Mouse (Mus musculus) neural tube, embryonic 11.5 days (tissue): ENCODE data around the gene Ppp1cc. TPM values are rescaled to one million over a fixed set of nuclear protein-coding genes. Genes with fewer than 3 reads are reported as not detected.
"Not testable (repeated sequence)": the region's sequence is repeated elsewhere in the genome, so short reads cannot be mapped to it uniquely, and the experiment has no call there.

Source experiments
- ATAC-seq: fragments of 200-750 bp; cut with Nextera tagmentation; 2 replicates; pipeline ENCODE4 v1.8.0; 2017; ENCODE audit warnings: moderate number of reproducible peaks, mild to moderate bottlenecking, moderate TSS enrichment, moderate library complexity; ENCODE audit not compliant: insufficient read depth, low FRiP score, low TSS enrichment
- DNase-seq: peaks from one replicate; pipeline ENCODE4 v3.0.0-alpha.2; 2015; ENCODE audit warnings: low spot score
- H3K27ac ChIP-seq: fragments of 300-500 bp; sonication (generic); 2 replicates; pipeline ENCODE4 v1.5.1; 2014; ENCODE audit warnings: low read depth, mild to moderate bottlenecking, low read length
- H3K27me3 ChIP-seq: fragments of 300-500 bp; sonication (generic); 2 replicates; pipeline ENCODE4 v1.6.1; 2014; ENCODE audit warnings: mild to moderate bottlenecking, low read length, mixed read lengths; ENCODE audit not compliant: control insufficient read depth, insufficient read depth
- H3K36me3 ChIP-seq: fragments of 300-500 bp; sonication (generic); 2 replicates; pipeline ENCODE4 v1.6.1; 2014; ENCODE audit warnings: mild to moderate bottlenecking, low read length, moderate library complexity, mixed read lengths; ENCODE audit not compliant: control insufficient read depth, insufficient read depth
- H3K4me1 ChIP-seq: fragments of 300-500 bp; sonication (generic); 2 replicates; pipeline ENCODE4 v1.6.1; 2014; ENCODE audit warnings: low read length, mixed read lengths; ENCODE audit not compliant: control insufficient read depth, insufficient read depth
- H3K4me2 ChIP-seq: fragments of 300-500 bp; sonication (generic); 2 replicates; pipeline ENCODE4 v1.6.1; 2014; ENCODE audit warnings: low read depth, mild to moderate bottlenecking, moderate library complexity
- H3K4me3 ChIP-seq: fragments of 300-500 bp; sonication (generic); 2 replicates; pipeline ENCODE4 v1.5.1; 2014; ENCODE audit warnings: low read depth, low read length
- H3K9ac ChIP-seq: fragments of 300-500 bp; sonication (generic); 2 replicates; pipeline ENCODE4 v1.6.1; 2014; ENCODE audit warnings: mild to moderate bottlenecking, low read length
- H3K9me3 ChIP-seq: fragments of 300-500 bp; sonication (generic); 2 replicates; pipeline ENCODE4 v1.6.1; 2016; ENCODE audit warnings: low read length; ENCODE audit not compliant: control insufficient read depth
- WGBS: fragments of 180-500 bp; shearing (Covaris S2); extraction: QIAGEN DNeasy Blood & Tissue Kit; methylation state at CpG from one replicate; pipeline ENCODE4 v1.1.7; 2014; 5-methylcytosine and 5-hydroxymethylcytosine counted together
- polyA plus RNA-seq: library from polyadenylated mRNA; unstranded; fragments of >200 nt; fragmentation: Nextera tagmentation; extraction: Ambion mirVana; gene quantifications from 2 replicates; pipeline ENCODE4 v1.2.1, GENCODE M21; 2014

The Ppp1cc gene
- polyA plus RNA-seq, 1 experiment from 2014 or later = 325 TPM

DNA sequence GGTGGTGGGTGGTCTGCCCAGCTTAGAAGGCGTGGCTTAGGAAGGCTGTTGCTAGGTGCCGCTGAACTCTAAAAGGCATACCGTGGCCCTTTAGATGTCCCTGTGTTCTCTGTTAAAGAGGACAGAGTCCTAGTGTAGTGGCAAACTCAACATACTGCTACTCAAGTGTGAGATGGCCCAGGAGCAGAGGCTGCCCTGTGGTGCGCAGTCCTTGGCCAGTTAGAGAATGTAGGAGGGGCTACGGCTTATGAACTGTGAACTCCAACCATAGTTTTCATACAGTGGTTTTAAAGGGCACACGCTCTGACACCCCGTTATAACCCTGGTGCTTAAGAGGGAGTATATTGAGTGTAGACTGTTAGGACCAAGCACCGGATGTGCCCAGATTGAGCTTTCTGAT, 13.0 kb downstream of the Ppp1cc start:
- ATAC-seq (no peak), DNase-seq (no peak)
- WGBS = 95% methylated on average over 8 of the region's 8 CpGs
- Histone ChIP-seq H3K9ac (no peak overlapping the region), H3K9me3 (no peaks in the 10 kb centered on the region), H3K4me2 (no peak overlapping the region), H3K4me3 (no peak overlapping the region), H3K27ac (no peak overlapping the region), H3K4me1 (no peaks in the 10 kb centered on the region), H3K27me3 (no peaks in the 10 kb centered on the region), H3K36me3 (peaks cover 35% of the 10 kb centered on the region)

DNA sequence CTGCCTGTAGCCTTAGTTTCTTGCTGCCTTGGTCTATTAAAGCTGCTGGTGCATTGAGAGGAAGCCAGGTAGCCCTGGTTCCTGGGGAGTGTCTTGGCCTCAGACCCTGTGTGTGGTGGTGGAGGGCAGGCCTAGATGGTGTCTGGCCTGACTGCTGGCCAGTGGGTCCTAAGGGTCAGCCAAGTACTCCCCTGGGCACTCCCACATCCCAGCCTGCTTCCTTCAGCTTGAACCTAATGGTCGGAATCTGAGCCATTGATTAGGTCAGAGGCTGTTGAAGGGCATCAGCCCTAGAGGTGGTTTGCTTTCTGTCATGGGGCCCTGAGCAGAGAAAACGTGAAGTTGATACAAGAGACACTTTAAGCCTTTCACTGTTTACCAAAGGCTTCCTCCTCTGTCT, 17.3 kb downstream of the Ppp1cc start:
- H3K4me2 ChIP-seq = no peak overlapping the region
- no peaks in the 10 kb centered on the region for H3K9me3 ChIP-seq
- WGBS = 78% methylated on average over 2 of the region's 2 CpGs
- DNase-seq = no peak
- H3K9ac ChIP-seq = no peak overlapping the region
- no peak overlapping the region for H3K4me3 ChIP-seq
- peaks cover 22% of the 10 kb centered on the region for H3K36me3 ChIP-seq
- no peaks in the 10 kb centered on the region for H3K27me3 ChIP-seq
- ATAC-seq = no peak
- no peak overlapping the region for H3K27ac ChIP-seq
- no peaks in the 10 kb centered on the region for H3K4me1 ChIP-seq

DNA sequence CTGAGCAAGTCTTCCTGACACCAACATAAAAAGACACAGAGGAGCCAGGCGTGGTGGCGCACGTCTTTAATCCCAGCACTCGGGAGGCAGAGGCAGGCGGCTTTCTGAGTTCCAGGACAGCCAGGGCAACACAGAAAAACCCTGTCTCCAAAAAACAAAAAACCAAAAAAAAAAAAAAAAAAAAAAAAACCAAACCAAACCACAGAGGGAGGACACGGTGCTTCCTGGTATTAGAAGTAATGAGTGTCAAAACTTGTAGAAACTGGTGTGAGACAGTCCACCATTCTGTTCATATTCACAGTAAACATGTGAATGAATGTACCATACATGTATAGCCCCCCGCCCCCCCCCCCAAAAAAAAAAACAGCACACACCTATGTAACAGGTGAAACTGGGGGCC, 17.9 kb downstream of the Ppp1cc start:
- no peaks in the 10 kb centered on the region for H3K4me1 ChIP-seq
- H3K27me3 ChIP-seq = no peaks in the 10 kb centered on the region
- H3K4me2 ChIP-seq = no peak overlapping the region
- no peak for ATAC-seq
- no peak overlapping the region for H3K9ac ChIP-seq
- no peak overlapping the region for H3K4me3 ChIP-seq
- H3K27ac ChIP-seq = no peak overlapping the region
- no peaks in the 10 kb centered on the region for H3K9me3 ChIP-seq
- peaks cover 17% of the 10 kb centered on the region for H3K36me3 ChIP-seq
- WGBS = 92% methylated on average over 7 of the region's 7 CpGs
- DNase-seq = no peak

DNA sequence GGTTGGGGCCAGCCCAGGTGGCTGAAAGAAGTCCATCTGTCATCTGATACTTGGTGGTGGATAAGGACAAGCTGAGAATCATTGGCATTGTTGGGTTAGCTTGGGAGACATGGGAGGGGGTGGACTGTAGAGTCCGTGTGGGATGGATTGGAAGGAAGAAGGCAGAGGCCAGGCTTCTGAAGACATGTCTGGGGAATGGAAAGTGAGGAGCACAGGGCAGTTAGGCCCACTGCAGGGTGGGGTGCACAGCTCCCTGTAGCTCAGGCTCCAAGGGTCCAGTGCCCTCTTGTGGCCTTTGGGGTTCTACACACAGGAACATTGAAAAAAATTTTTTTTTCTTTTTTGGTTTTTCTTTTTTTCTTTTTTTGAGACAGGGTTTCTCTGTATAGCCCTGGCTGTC, 18.3 kb downstream of the Ppp1cc start:
- no peaks in the 10 kb centered on the region for H3K9me3 ChIP-seq
- H3K9ac ChIP-seq = no peak overlapping the region
- H3K27me3 ChIP-seq = no peaks in the 10 kb centered on the region
- no peak overlapping the region for H3K4me3 ChIP-seq
- no peak overlapping the region for H3K27ac ChIP-seq
- WGBS = 53% methylated on average over 1 of the region's 1 CpGs
- H3K4me1 ChIP-seq = no peaks in the 10 kb centered on the region
- ATAC-seq (no peak), DNase-seq (peak; percentile 41)
- H3K36me3 ChIP-seq = peaks cover 12% of the 10 kb centered on the region
- no peak overlapping the region for H3K4me2 ChIP-seq

DNA sequence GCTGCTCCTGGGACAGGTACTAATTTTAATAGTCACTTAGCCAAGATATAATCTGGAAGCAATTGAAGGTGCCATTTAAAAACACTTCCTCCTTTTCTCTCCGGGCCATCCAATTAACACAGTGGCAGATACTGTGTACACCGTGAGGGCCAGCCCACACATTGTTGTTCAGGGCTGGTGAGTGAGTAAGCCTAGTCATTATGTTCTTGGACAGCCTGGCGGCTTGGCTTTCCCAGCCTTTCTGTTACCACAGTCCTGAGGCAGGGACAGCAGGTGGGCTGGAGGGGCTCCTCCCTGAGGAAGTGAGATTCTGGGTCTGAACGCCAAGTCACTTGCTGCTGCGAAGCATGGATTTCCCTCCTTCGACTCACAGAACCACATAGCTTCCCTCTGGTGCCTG, 21.6 kb downstream of the Ppp1cc start:
- no peak overlapping the region for H3K4me2 ChIP-seq
- ATAC-seq (no peak), DNase-seq (no peak)
- H3K27me3 ChIP-seq = no peaks in the 10 kb centered on the region
- H3K36me3 ChIP-seq = peaks cover 4% of the 10 kb centered on the region
- H3K9me3 ChIP-seq = no peaks in the 10 kb centered on the region
- H3K4me1 ChIP-seq = no peaks in the 10 kb centered on the region
- H3K27ac ChIP-seq = no peak overlapping the region
- 63% methylated on average over 6 of the region's 6 CpGs for WGBS
- H3K9ac ChIP-seq = no peak overlapping the region
- no peak overlapping the region for H3K4me3 ChIP-seq

DNA sequence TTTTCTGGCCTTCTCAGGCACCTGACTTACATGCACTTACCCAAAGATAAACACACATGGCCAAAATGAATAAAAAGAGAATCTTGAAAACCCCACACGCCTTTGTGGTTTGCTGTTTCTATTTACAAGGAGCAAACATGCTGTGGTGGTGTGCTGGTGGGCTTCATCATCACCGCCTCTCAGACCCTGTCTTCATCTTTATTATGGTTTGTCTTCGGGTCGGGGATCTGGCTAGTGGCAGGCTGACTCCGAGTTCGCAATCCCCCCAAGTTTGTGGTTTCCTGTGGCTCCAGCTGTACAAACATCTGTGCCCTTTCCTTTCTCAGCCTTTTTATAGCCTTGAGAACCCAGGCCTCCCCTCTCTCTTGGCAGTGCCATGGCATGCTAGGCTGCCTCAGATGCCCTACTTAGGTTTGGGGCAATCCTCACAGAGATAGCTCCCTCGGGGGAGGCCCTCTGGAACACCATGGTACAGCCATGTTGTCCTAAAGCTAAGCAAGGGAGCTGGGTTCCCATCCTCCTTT, 26.3 kb downstream of the Ppp1cc start:
- Histone ChIP-seq H3K36me3 (no peaks in the 10 kb centered on the region), H3K4me2 (no peak overlapping the region), H3K9ac (no peak overlapping the region), H3K27me3 (no peaks in the 10 kb centered on the region), H3K9me3 (no peaks in the 10 kb centered on the region), H3K4me1 (no peaks in the 10 kb centered on the region), H3K4me3 (no peak overlapping the region), H3K27ac (no peak overlapping the region)
- DNase-seq = no peak
- 76% methylated on average over 7 of the region's 7 CpGs for WGBS
- no peak for ATAC-seq

DNA sequence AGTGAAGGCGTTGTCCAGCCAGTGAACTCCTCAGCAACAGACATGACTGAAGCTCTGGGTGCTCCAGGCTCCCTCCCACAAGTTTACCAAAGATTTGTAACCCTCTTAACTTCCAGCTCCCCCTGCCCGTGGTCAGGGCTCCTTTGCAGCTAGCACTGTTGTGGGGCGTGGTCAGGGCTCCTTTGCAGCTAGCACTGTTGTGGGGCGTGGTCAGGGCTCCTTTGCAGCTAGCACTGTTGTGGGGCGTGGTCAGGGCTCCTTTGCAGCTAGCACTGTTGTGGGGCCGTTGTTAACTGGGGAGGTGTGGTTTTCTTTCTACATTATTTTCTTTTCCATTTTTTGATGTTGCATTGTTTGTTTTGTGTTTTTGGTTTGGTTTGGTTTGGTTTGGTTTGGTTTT, 26.8 kb downstream of the Ppp1cc start:
- H3K4me2 ChIP-seq, DNase-seq, H3K9ac ChIP-seq, H3K27me3 ChIP-seq, H3K9me3 ChIP-seq, ATAC-seq, H3K27ac ChIP-seq, H3K4me1 ChIP-seq, H3K36me3 ChIP-seq, H3K4me3 ChIP-seq: not testable (repeated sequence)
- 95% methylated on average over 6 of the region's 6 CpGs for whole genome bisulfite sequencing

DNA sequence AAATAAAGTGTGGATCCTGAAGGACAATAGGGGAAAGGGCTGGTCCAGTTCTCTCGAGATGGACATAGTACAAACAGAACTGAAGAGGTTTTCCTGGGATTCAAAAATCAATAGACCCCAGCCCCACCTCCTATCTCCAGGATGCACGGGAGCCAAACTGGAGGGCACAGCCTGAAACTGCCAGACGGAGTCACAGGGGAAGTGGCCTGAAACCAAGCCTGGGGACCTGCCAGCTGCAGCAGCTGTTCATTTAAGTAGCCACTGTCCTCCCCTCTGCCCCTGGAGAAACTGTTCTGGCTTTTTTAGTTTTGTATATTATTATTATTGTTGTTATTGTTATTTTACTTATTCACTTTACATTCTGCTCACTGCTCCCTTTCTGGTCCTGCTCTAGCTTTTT, 31.0 kb downstream of the Ppp1cc start:
- no peak overlapping the region for H3K27ac ChIP-seq
- no peak overlapping the region for H3K9ac ChIP-seq
- ATAC-seq = no peak
- no peak overlapping the region for H3K4me2 ChIP-seq
- no peaks in the 10 kb centered on the region for H3K27me3 ChIP-seq
- no peaks in the 10 kb centered on the region for H3K4me1 ChIP-seq
- H3K36me3 ChIP-seq = no peaks in the 10 kb centered on the region
- WGBS = 67% methylated on average over 3 of the region's 3 CpGs
- no peak for DNase-seq
- no peak overlapping the region for H3K4me3 ChIP-seq
- no peaks in the 10 kb centered on the region for H3K9me3 ChIP-seq

DNA sequence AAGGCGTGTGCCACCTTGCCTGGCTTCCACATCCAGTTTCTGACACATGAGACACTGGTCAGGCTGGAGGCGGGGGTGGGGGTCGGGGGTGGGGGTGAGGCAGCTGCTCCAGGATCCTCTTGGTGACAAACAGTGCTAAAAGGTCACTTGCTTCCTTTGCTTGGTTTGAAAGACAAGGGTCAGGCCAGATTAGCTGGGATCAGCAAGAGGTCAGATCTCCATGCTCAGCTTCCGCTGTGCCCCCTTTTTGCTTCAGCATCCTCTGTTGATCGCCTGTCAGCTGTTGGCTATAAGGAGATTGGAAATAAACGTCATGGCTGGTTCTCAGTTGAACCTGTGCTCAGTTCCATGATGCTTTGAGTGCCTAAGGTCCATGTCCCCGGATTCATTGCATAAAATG, 32.4 kb downstream of the Ppp1cc start:
- 61% methylated on average over 7 of the region's 7 CpGs for WGBS
- no peaks in the 10 kb centered on the region for H3K27me3 ChIP-seq
- H3K9me3 ChIP-seq = no peaks in the 10 kb centered on the region
- ATAC-seq (no peak), DNase-seq (no peak)
- H3K27ac ChIP-seq = no peak overlapping the region
- H3K4me1 ChIP-seq = no peaks in the 10 kb centered on the region
- no peak overlapping the region for H3K4me2 ChIP-seq
- H3K9ac ChIP-seq = no peak overlapping the region
- no peaks in the 10 kb centered on the region for H3K36me3 ChIP-seq
- H3K4me3 ChIP-seq = no peak overlapping the region
